Mouse (Mus musculus) retina, postnatal 7 days (tissue): ENCODE measurements around the gene Ctcf.

Source experiments
- DNase-seq: peaks from one replicate; pipeline ENCODE4 v3.0.0-alpha.2; 2012; ENCODE audit warnings: low read depth, low spot score

Gene Ctcf

GRCm38 (mm10) chr8:105648929-105649328, 12.6 kb downstream of the Ctcf start:
- DNase-seq, result no peak

GRCm38 (mm10) chr8:105657641-105658040, 21.3 kb downstream of the Ctcf start:
- no peak for DNase-seq

DNA sequence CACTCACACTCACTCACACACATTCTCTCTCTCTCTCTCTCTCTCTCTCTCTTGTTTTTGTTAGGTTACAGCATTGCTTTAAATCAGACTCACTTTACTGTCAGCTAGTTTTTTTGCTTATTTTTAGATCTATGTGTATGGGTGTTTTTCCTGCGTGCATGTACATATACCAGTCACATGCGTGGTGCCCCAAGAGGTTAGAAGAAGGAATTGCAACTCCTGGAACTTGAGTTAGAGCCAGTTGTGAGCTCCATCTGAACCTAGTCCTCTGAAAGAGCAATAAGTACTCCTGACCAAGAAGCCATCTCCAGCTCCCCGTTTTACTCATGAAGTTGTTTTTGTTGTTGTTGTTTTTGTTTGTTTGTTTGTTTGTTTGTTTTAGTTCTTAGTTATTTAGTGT, 24.8 kb downstream of the Ctcf start:
- DNase-seq, result no peak

GRCm38 (mm10) chr8:105677891-105678290, 41.5 kb downstream of the Ctcf start:
- no peak for DNase-seq

GRCm38 (mm10) chr8:105685325-105685724, 49.0 kb downstream of the Ctcf start:
- no peak for DNase-seq

DNA sequence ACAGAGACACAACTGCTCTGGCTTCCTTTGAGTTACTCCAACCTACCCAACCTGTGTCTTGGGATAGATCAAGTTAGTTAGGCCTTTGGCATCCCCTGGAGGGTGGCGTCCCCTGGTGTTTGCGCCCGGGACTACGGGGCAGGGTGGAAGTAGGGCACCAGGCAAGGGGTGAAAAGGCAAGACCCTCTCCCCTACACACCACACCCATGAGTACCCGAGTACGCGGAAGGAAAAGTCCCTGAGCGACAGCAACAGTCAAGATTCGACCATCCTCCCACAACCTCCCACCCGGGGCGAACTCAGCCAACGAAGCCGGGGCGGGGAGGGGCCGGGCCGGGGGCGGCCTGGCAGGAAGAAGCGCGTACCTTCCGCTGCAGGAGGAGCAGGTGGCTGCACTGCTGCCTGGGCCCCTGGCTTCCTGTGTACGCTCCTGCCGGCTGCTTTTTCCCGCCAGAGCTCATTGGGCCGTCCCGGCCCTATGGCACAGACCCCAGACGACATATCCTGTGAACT, 49.5 kb downstream of the Ctcf start, which contains the start of gene Carmil2:
Gene Carmil2, plus strand, starts transcription at position 479 of the 513 bp plus-strand sequence.
- no peak for DNase-seq

GRCm38 (mm10) chr8:105686551-105686950, 50.2 kb downstream of the Ctcf start:
- no peak for DNase-seq

- DNase-seq, result no peak
Observed at GRCm38 (mm10) chr8:105687512-105687911, 51.1 kb downstream of the Ctcf start.

- DNase-seq, result no peak
Observed at GRCm38 (mm10) chr8:105688242-105688752, 51.9 kb downstream of the Ctcf start.

GRCm38 (mm10) chr8:105689256-105689982, 53.1 kb downstream of the Ctcf start:
- no peak for DNase-seq

DNA sequence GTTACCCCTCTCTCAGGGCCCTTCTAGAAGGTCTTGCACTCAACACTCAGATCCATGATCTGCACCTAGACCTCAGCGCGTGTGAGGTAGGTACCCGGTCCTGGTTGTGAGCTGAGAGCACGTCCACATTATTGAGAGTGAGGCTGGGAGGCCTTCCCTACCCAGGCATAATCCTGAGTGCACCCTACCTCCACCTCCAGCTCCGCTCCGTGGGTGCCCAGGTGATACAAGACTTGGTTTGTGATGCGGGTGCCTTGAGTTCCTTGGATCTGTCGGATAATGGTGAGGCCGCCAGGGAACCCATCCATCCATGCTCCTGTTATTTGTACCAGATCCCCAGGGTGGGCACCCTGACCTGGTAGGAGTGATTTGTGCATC, 53.6 kb downstream of the Ctcf start:
- DNase-seq, result no peak

DNA sequence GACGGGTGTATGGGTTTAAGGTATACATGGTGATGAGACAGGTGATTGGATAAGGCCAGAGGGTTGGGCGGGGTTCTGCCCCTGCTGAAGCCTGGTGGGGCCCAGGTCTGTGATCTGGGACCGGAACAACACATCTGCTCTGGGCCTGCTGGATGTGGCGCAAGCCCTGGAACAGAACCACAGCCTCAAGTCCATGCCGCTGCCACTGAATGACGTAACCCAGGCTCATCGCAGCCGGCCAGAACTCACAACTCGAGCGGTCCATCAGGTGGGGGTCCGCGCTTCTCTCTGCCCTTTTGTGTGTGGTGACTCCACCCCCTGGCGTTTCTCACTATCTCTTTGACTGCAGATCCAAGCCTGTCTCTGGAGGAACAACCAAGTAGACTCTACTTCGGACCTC, 54.6 kb downstream of the Ctcf start:
- DNase-seq, result no peak

GRCm38 (mm10) chr8:105692449-105693182, 56.2 kb downstream of the Ctcf start:
- no peak for DNase-seq

DNA sequence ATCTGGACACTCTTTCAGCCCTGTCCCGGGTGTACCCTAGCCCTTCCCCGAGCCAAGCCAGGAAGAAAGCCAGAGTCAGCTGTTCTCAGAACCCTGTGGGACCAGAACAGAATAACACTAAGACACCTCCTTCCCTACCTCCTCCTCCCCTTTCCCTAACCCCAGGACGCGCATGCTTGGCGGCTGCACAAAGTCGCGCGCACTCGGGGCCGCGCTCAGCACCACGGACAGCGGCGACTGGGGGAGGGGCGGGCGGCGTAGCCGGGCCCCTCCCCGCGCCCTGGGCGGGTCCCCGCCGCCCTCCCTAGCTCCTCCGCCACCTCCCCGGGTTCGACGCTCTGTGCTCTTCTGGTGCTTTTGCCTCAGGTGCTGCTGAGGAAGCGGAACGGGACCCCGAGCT, 57.3 kb downstream of the Ctcf start:
- DNase-seq, result no peak

DNA sequence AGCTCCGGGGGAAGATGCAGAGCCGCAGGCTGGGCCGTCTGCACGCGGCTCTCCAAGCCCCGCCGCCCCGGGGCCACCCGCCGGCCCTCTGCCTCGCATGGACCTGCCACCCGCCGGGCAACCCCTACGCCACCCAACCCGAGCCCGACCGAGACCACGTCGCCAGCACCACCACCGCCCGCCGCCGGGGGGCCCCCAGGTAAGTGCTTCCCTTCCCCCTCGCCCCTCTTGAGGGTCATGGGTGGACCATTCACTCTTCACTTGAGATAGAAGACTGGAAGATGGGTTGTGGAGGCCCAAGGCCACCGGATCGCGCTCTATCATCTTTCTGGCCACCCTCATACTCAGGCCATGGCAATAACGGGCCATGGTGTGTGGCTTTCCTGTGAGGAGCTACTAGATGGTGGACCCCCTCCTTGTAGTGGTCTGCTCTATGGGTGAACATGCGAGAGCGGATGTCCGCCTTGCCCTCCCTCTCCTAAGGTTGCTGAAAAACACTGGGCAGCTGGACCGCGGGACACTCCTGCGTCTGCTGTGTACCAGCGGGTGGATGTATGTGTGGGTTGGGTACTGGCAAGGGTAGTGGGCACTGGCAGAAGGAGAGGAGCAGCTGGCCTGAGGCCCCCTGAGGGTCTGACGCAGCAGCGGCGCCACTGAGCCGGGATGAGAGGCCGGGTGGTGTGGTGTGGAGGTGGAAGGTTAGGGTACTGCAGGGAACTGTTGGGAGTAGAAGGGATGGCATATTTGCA, 57.9 kb downstream of the Ctcf start:
- DNase-seq, result no peak

DNA sequence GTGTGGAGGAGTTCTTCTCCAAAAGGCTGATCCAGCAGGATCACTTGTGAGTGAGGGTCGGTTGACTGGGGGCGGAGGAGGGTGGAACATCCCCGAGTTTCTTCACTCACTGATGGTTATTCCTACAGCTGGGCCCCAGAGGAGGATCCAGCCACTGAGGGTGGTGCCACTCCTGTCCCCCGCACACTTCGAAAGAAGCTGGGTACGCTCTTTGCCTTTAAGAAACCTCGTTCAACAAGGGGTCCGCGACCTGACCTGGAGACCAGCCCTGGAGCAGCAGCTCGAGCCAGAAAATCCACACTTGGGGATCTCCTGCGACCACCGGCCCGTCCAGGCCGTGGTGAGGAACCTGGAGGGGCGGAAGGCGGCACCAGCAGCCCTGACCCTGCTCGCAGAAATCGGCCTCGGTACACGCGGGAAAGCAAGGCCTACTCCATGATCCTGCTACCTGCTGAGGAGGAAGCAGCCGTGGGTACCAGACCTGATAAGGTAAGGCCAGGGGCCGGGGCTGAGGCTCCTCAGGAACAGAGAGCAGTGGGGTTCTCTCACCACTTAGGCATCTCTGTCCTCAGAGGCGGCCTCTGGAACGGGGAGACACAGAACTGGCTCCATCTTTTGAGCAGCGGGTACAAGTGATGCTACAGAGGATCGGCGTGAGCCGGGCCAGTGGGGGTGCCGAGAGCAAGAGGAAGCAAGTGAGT, 58.9 kb downstream of the Ctcf start:
- DNase-seq, result no peak

- no peak for DNase-seq
Observed at GRCm38 (mm10) chr8:105697196-105697780, 60.9 kb downstream of the Ctcf start.

GRCm38 (mm10) chr8:105698734-105699133, 62.4 kb downstream of the Ctcf start:
- no peak for DNase-seq

- no peak for DNase-seq
Observed at GRCm38 (mm10) chr8:105699488-105700215, 63.3 kb downstream of the Ctcf start.

DNA sequence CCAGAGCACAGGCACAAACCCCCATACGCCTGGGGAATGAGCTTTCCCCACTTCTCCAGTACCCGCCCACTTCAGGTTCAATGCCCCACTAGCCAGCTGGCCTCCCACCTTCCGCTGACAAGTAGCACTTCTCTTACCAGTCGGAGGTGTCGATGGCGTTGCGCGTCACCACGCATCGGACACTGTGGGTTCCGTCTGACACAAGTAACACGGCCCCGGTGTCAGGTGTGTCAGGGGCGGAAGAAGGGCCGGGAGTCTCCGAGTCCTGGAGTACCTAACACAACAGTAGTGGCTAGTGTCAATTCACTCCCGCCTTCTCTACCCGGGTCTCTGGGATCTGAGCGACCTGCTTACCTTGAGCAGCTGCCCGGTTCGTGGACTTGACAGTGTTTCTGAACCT, 64.2 kb downstream of the Ctcf start:
- no peak for DNase-seq
